Mouse (Mus musculus) limb, embryonic 14.5 days (tissue): Measurements from ENCODE around the gene Fam78a. TPM values are rescaled to one million over a fixed set of nuclear protein-coding genes. Genes with fewer than 3 reads are reported as not detected.

ENCODE experiments used
- ATAC-seq: fragments of 200-750 bp; cut with Nextera tagmentation; 2 replicates; pipeline ENCODE4 v1.8.0; 2017; ENCODE audit warnings: low read depth, moderate number of reproducible peaks, moderate TSS enrichment; ENCODE audit not compliant: low FRiP score
- DNase-seq: peaks from one replicate; pipeline ENCODE4 v3.0.0-alpha.2; 2015; ENCODE audit warnings: low spot score
- H3K27ac ChIP-seq: fragments of 300-500 bp; sonication (generic); replicated peaks from 2 replicates; pipeline ENCODE4 v1.5.1; 2014; ENCODE audit warnings: low read depth, mild to moderate bottlenecking, low read length, moderate library complexity, mixed read lengths
- H3K27me3 ChIP-seq: fragments of 300-500 bp; sonication (generic); 2 replicates; pipeline ENCODE4 v1.6.1; 2014; ENCODE audit warnings: low read length, mixed read lengths; ENCODE audit not compliant: control insufficient read depth, insufficient read depth
- H3K36me3 ChIP-seq: fragments of 300-500 bp; sonication (generic); 2 replicates; pipeline ENCODE4 v1.6.1; 2014; ENCODE audit warnings: mild to moderate bottlenecking, low read length, moderate library complexity, mixed read lengths; ENCODE audit not compliant: control insufficient read depth, insufficient read depth
- H3K4me1 ChIP-seq: fragments of 300-500 bp; sonication (generic); 2 replicates; pipeline ENCODE4 v1.6.1; 2014; ENCODE audit warnings: antibody characterized with exemption, low read length, mixed read lengths; ENCODE audit not compliant: control insufficient read depth, insufficient read depth
- H3K4me2 ChIP-seq: fragments of 300-500 bp; sonication (generic); replicated peaks from 2 replicates; pipeline ENCODE4 v1.6.1; 2014; ENCODE audit warnings: low read depth, mild to moderate bottlenecking, low read length, moderate library complexity; ENCODE audit not compliant: severe bottlenecking
- H3K4me3 ChIP-seq: fragments of 300-500 bp; sonication (generic); replicated peaks from 2 replicates; pipeline ENCODE4 v1.5.1; 2014; ENCODE audit warnings: low read length
- H3K9ac ChIP-seq: fragments of 300-500 bp; sonication (generic); 2 replicates; pipeline ENCODE4 v1.6.1; 2014; ENCODE audit warnings: mild to moderate bottlenecking, low read depth, low read length, moderate library complexity; ENCODE audit not compliant: severe bottlenecking
- H3K9me3 ChIP-seq: fragments of 300-500 bp; sonication (generic); 2 replicates; pipeline ENCODE4 v1.6.1; 2016; ENCODE audit warnings: low read length; ENCODE audit not compliant: control insufficient read depth
- POLR2A ChIP-seq: fragments of 200-500 bp; IDR thresholded peaks from 2 replicates; pipeline ENCODE4 v1.8.0; 2012; ENCODE audit warnings: inconsistent platforms, mild to moderate bottlenecking, moderate library complexity, borderline replicate concordance; ENCODE audit not compliant: insufficient read depth, insufficient read length; ENCODE audit errors: extremely low read depth
- WGBS: fragments of 180-500 bp; shearing (Covaris S2); extraction: QIAGEN DNeasy Blood & Tissue Kit; methylation state at CpG from one replicate; pipeline ENCODE4 v1.1.7; 2014; 5-methylcytosine and 5-hydroxymethylcytosine counted together
- polyA plus RNA-seq, 2 experiments: library from polyadenylated mRNA; depleted of rRNA in 1 of 2; stranded (reverse) in 1 of 2; unstranded in 1 of 2; fragments of >200 nt; fragmentation: Nextera tagmentation in 1 of 2; extraction: Ambion mirVana in 1 of 2; gene quantifications; 2 replicates each; pipeline versions ENCODE4 v1.2.1 to v1.2.3; 2012 to 2014

Gene Fam78a
- polyA plus RNA-seq, 2 experiments, result 5.9 to 6.4 TPM

DNA sequence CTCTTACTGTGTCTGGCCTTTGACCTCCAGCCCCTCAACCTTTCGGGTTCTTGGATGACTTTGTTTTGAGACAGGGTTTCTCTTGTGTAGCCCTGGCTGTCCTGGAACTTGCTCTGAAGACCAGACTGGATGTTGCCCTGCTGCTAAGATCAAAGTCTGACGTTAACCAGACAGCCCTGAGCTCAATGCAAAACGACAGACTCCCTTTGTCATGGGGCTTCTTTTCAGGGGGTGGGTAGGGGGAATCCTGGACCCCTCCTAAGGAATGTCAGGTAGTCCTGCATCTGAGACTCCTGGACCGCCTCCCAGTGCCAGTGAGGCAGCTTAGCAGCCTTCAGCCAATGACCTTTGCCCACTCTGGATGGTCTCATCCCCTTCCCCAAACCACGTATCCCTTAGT, 25.9 kb downstream of the Fam78a start:
- Histone ChIP-seq H3K27me3 (no peaks in the 10 kb centered on the region), H3K4me2 (no peak overlapping the region), H3K36me3 (no peaks in the 10 kb centered on the region), H3K4me1 (no peaks in the 10 kb centered on the region), H3K9me3 (no peaks in the 10 kb centered on the region), H3K9ac (no peak overlapping the region), H3K4me3 (no peak overlapping the region), H3K27ac (no peak overlapping the region)
- no peak for ATAC-seq
- no peak for DNase-seq
- WGBS, result 31% methylated on average over 5 of the region's 5 CpGs
- no peak for TF ChIP-seq POLR2A

DNA sequence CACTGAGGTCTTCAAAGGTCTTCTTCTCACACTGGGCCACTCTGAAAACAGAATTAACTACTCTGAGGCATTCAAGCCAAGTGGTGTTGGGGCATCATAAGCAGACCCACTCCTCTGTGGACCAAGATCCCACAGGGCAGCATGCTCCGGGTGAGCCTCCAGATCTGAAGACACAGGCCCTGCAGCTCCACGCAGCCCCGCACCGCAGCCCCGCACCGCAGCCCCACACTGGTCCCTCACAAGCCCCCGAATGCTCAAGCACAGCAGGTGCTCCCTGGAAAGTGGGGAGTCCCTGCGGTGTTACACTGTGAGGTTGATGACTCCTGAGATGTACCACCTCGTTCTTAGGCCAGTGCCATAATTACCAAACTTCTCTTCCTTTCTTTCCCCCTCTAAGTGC, 26.4 kb downstream of the Fam78a start:
- Histone ChIP-seq H3K4me2 (no peak overlapping the region), H3K27me3 (no peaks in the 10 kb centered on the region), H3K36me3 (peaks cover 4% of the 10 kb centered on the region; the same call in 1 of the 2 replicates), H3K9ac (no peak overlapping the region), H3K4me3 (no peak overlapping the region), H3K9me3 (no peaks in the 10 kb centered on the region), H3K27ac (no peak overlapping the region), H3K4me1 (no peaks in the 10 kb centered on the region)
- WGBS, result 69% methylated on average over 9 of the region's 9 CpGs
- TF ChIP-seq POLR2A, result no peak
- no peak for DNase-seq
- no peak for ATAC-seq

DNA sequence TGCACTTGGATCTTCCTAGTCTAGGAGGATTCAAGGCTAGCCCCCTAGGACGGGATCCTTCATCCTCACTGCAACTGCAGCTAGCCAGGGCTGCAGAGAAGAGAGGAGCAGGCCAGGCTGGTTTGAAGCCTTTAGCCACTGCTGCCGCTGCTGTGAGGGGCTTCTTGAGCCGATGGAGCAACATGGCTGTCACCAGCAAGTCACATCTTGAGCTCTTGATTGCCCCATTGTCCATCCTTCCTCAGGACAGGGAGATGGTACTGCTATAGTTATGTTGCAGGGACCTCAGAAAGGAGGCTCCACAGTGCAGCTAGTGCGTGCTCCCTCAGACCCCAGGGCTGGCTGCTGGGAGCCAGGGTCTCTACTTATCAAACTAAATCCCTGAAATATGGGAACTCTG, 26.9 kb downstream of the Fam78a start:
- ATAC-seq (no peak), DNase-seq (no peak)
- H3K4me1 ChIP-seq, result no peaks in the 10 kb centered on the region
- TF ChIP-seq POLR2A, result no peak
- H3K36me3 ChIP-seq, result peaks cover 4% of the 10 kb centered on the region; the same call in 1 of the 2 replicates
- H3K4me2 ChIP-seq, result no peak overlapping the region
- H3K27me3 ChIP-seq, result no peaks in the 10 kb centered on the region
- 66% methylated on average over 4 of the region's 4 CpGs for WGBS
- no peak overlapping the region for H3K9ac ChIP-seq
- no peak overlapping the region for H3K4me3 ChIP-seq
- H3K27ac ChIP-seq, result no peak overlapping the region
- H3K9me3 ChIP-seq, result no peaks in the 10 kb centered on the region

DNA sequence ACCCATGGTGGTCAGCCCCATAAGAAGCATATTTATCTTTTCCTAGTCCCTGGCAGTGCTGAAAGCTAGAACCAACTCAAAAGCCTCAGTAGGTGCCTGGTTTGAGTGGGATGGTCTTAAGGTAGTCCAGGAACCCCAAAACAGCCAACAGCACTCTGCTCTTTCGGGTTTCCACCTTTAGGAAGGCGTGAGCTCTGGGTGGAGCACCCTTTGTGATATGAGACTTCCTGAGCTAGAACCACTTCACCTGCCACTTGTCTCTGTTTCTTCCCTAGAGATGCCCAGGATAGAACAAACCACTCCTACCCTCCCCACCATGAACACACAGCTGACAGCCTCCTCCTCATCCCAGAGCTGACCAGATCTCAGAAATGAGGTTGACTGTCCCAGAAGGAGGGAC, 27.3 kb downstream of the Fam78a start:
- no peak overlapping the region for H3K4me3 ChIP-seq
- no peaks in the 10 kb centered on the region for H3K9me3 ChIP-seq
- no peak overlapping the region for H3K4me2 ChIP-seq
- no peak overlapping the region for H3K9ac ChIP-seq
- H3K4me1 ChIP-seq, result no peaks in the 10 kb centered on the region
- DNase-seq, result no peak
- no peak for TF ChIP-seq POLR2A
- peaks cover 8% of the 10 kb centered on the region for H3K36me3 ChIP-seq
- H3K27me3 ChIP-seq, result no peaks in the 10 kb centered on the region
- WGBS, result 84% methylated on average over 2 of the region's 2 CpGs
- no peak for ATAC-seq
- H3K27ac ChIP-seq, result no peak overlapping the region

DNA sequence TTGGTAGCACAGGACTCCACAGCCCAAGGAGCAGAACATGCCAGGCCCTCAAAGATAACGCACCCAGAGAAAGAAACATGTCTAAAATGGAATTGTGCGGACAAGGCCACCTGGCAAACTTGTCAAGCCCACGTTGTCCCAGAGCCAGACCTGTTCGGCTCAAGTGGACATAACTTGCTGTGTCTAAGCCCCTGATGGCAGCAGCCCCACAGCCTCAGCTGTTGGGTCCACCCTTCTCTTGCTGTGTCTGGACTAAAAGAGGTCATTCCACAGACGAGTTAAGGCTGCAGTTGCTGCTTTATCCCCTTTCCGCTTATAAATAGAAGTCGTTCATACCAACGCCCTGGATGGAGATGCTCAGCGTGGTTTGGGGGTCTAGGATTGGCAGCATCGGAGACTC, 28.1 kb downstream of the Fam78a start:
- 83% methylated on average over 10 of the region's 10 CpGs for WGBS
- Histone ChIP-seq H3K4me1 (no peaks in the 10 kb centered on the region), H3K27ac (no peak overlapping the region), H3K4me3 (no peak overlapping the region), H3K9me3 (no peaks in the 10 kb centered on the region), H3K27me3 (no peaks in the 10 kb centered on the region), H3K36me3 (peaks cover 16% of the 10 kb centered on the region), H3K4me2 (no peak overlapping the region), H3K9ac (no peak overlapping the region)
- DNase-seq (peak; percentile 53), ATAC-seq (peak; percentile 54)
- TF ChIP-seq POLR2A, result no peak

DNA sequence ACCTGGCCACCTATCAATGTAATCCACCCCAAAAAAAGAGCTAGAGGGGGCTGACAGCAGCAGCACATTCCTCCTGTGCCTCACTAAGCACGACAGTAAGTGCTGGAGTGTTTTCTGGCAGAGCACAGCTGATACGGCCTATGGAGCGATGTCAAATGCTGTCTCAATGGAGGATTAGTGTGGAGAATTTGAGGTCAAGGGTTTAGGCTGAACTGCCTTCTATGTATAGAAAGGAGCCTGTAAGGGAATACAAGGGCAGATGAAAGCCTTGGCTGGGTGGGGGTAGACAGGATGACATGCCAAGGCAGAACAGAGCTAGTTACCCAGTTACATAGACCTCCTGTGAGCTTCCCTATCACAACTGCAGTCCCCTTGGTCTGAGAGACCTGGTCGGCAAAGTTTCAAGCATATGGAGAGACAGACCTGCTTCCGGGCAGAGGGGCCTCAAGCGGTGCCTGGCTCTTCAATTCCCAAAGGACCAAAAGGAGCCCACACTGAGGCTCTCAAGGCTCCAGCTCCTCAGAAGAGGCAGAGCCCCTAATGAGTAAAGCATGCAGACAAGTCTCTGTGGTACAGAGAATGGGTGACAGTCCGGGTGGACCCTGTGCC, 29.2 kb downstream of the Fam78a start:
- Histone ChIP-seq H3K9me3 (no peaks in the 10 kb centered on the region), H3K36me3 (peaks cover 25% of the 10 kb centered on the region), H3K27me3 (no peaks in the 10 kb centered on the region), H3K4me1 (no peaks in the 10 kb centered on the region), H3K9ac (no peak overlapping the region), H3K4me3 (no peak overlapping the region), H3K4me2 (no peak overlapping the region), H3K27ac (no peak overlapping the region)
- 65% methylated on average over 7 of the region's 7 CpGs for WGBS
- ATAC-seq (peak; percentile 39), DNase-seq (no peak)
- TF ChIP-seq POLR2A, result no peak
